Mouse (Mus musculus) hindbrain, embryonic 15.5 days (tissue): ENCODE results near the gene Mink1. TPM values are rescaled to one million over a fixed set of nuclear protein-coding genes. Genes with fewer than 3 reads are reported as not detected.
A peak's percentile ranks its signal among the peaks of the same experiment; 100 is the strongest.
"Not testable (repeated sequence)": the region's sequence is repeated elsewhere in the genome, so short reads cannot be mapped to it uniquely, and the experiment has no call there.

Source experiments
- ATAC-seq: fragments of 200-750 bp; cut with Nextera tagmentation; 2 replicates; pipeline ENCODE4 v1.8.0; 2017; ENCODE audit warnings: low read depth, moderate number of reproducible peaks, moderate TSS enrichment; ENCODE audit not compliant: low FRiP score
- H3K27ac ChIP-seq: fragments of 300-500 bp; sonication (generic); replicated peaks from 2 replicates; pipeline ENCODE4 v1.5.1; 2015; ENCODE audit warnings: mild to moderate bottlenecking, inconsistent platforms
- H3K27me3 ChIP-seq: fragments of 300-500 bp; sonication (generic); 2 replicates; pipeline ENCODE4 v1.6.1; 2015; ENCODE audit warnings: control low read depth, inconsistent platforms
- H3K36me3 ChIP-seq: fragments of 300-500 bp; sonication (generic); 2 replicates; pipeline ENCODE4 v1.6.1; 2015; ENCODE audit warnings: control low read depth, inconsistent platforms
- H3K4me1 ChIP-seq: fragments of 300-500 bp; sonication (generic); replicated peaks from 2 replicates; pipeline ENCODE4 v1.6.1; 2015; ENCODE audit warnings: control low read depth, inconsistent platforms
- H3K4me2 ChIP-seq: fragments of 300-500 bp; sonication (generic); 2 replicates; pipeline ENCODE4 v1.6.1; 2015; ENCODE audit warnings: moderate library complexity, mild to moderate bottlenecking, inconsistent platforms
- H3K4me3 ChIP-seq: fragments of 300-500 bp; sonication (generic); 2 replicates; pipeline ENCODE4 v1.5.1; 2015; ENCODE audit warnings: mild to moderate bottlenecking, inconsistent platforms
- H3K9ac ChIP-seq: fragments of 300-500 bp; sonication (generic); 2 replicates; pipeline ENCODE4 v1.6.1; 2015; ENCODE audit warnings: inconsistent platforms
- H3K9me3 ChIP-seq: fragments of 300-500 bp; sonication (generic); 2 replicates; pipeline ENCODE4 v1.6.1; 2016; ENCODE audit warnings: control low read depth, inconsistent platforms
- WGBS: fragments of 180-500 bp; shearing (Covaris S2); methylation state at CpG from one replicate; pipeline ENCODE4 v1.1.7; 2015; 5-methylcytosine and 5-hydroxymethylcytosine counted together
- polyA plus RNA-seq: library from polyadenylated mRNA; unstranded; fragments of >200 nt; fragmentation: Nextera tagmentation; extraction: Ambion mirVana; gene quantifications from 2 replicates; pipeline ENCODE4 v1.2.1, GENCODE M21; 2015

The Mink1 gene
- polyA plus RNA-seq, 1 experiment from 2014 or later: 20.5 TPM

GRCm38 (mm10) chr11:70561937-70562286 is 769 bp upstream of the Mink1 start:
- Histone ChIP-seq H3K36me3 (0 out of 2 replicates have a peak, but pooled peaks cover under 1% of the 10 kb centered on the region), H3K27ac (peak overlapping the region; percentile 89), H3K4me1 (peaks cover 40% of the 10 kb centered on the region), H3K27me3 (no peaks in the 10 kb centered on the region), H3K4me2 (peak overlapping the region; percentile 93), H3K9ac (peak overlapping the region; percentile 54), H3K4me3 (peak overlapping the region; percentile 99), H3K9me3 (no peaks in the 10 kb centered on the region)
- WGBS: 2% methylated on average over 2 of the region's 2 CpGs
- ATAC-seq: no peak; the same call in 1 of the 2 replicates

GRCm38 (mm10) chr11:70562995-70563469 is 351 bp downstream of the Mink1 start:
- Histone ChIP-seq H3K9me3 (no peaks in the 10 kb centered on the region), H3K36me3 (no peaks in the 10 kb centered on the region), H3K4me3 (peak overlapping the region; percentile 99), H3K4me2 (peak overlapping the region; percentile 93), H3K27ac (peak overlapping the region; percentile 89), H3K27me3 (no peaks in the 10 kb centered on the region), H3K9ac (peak overlapping the region; percentile 95), H3K4me1 (peaks cover 42% of the 10 kb centered on the region)
- WGBS: 1% methylated on average over 14 of the region's 31 CpGs
- ATAC-seq: peak; percentile 36; the same call in 1 of the 2 replicates

- peak overlapping the region; percentile 89 for H3K27ac ChIP-seq
Measured at GRCm38 (mm10) chr11:70563470-70564275, 992 bp downstream of the Mink1 start.

DNA sequence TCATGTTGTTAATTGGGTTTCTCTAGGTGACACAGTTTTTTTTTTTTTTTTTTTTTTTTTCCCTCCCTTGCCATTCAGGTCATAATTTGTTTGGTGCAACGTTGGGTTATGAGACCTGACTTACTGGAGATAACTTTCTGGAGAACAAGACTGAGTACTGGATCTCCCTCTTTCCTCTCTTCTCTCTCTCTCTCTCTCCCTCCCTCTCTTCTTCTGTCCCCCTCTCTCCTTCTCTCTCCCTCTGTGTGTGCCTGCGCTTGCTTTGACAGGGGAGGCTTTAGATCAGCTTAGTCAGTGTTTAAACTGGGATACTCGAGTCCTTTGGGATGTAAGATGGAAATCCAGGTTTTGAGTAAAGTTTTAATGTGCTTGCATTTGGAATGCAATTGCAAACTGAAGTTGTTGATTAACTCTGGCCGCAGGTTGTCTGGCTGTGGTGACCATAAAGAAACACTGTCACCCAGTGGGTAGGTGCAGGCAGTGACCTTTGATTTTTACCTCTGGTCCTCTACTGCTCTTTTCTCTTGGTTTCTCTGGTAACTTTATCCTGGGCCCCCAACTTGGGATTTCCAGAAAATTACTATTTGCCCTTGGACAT is 1.7 kb downstream of the Mink1 start:
- no peak overlapping the region for H3K27ac ChIP-seq
- H3K9ac ChIP-seq: peak overlapping the region; percentile 95
- no peaks in the 10 kb centered on the region for H3K9me3 ChIP-seq
- 43% methylated on average over 4 of the region's 4 CpGs for WGBS
- ATAC-seq: no peak
- H3K36me3 ChIP-seq: no peaks in the 10 kb centered on the region
- H3K4me2 ChIP-seq: peak overlapping the region; percentile 93
- H3K4me1 ChIP-seq: peaks cover 42% of the 10 kb centered on the region
- no peaks in the 10 kb centered on the region for H3K27me3 ChIP-seq
- H3K4me3 ChIP-seq: peak overlapping the region; percentile 99

More at GRCm38 (mm10) chr11:70563470-70564275, 992 bp downstream of the Mink1 start:
- 0 out of 2 replicates have a peak, but pooled peaks have one; percentile 4 for ATAC-seq
- 5% methylated on average over 25 of the region's 25 CpGs for WGBS
- H3K4me3 ChIP-seq: peak overlapping the region; percentile 99
- no peaks in the 10 kb centered on the region for H3K36me3 ChIP-seq
- H3K4me2 ChIP-seq: peak overlapping the region; percentile 93
- H3K4me1 ChIP-seq: peaks cover 42% of the 10 kb centered on the region
- H3K9me3 ChIP-seq: no peaks in the 10 kb centered on the region
- no peaks in the 10 kb centered on the region for H3K27me3 ChIP-seq
- H3K9ac ChIP-seq: peak overlapping the region; percentile 95

DNA sequence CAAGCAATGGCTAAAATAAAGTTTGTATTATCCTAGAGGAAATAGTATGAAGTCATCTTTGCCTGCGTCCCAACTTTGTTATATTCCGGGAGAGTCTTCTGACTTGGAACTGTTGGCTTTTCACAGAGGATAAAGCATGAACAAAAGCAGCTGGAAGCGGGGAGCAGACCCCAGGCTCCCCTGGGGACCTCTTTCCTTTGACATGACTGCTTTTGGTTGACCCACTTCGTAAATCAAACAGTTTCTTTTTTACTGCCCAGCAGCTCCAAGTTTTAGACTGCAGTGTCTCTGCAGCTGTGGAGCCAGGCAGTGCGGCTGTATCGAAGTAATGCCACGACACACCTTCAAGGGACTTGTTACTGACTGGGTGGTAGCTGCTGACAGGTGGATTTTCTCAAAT is 3.9 kb downstream of the Mink1 start:
- Histone ChIP-seq H3K4me3 (no peak overlapping the region), H3K36me3 (no peaks in the 10 kb centered on the region), H3K4me1 (peaks cover 41% of the 10 kb centered on the region), H3K9ac (no peak overlapping the region), H3K27ac (no peak overlapping the region), H3K27me3 (no peaks in the 10 kb centered on the region), H3K4me2 (no peak overlapping the region), H3K9me3 (no peaks in the 10 kb centered on the region)
- WGBS: 52% methylated on average over 7 of the region's 7 CpGs
- ATAC-seq: no peak

DNA sequence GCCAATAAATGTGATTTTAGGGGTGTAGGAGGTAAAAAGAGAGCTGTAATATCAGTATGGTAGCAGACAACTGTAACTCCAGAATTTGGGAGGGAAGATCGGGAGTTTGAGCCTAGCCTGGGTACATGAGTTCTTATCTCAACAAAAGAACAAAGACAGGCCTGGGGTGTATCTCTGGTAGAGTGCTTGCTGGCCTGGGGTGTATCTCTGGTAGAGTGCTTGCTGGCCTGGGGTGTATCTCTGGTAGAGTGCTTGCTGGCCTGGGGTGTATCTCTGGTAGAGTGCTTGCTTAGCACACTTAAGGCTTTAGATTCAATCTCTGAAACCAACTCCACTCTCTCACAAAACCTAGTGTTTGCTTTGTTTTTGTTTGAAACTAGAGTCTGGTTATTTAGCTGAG is 7.9 kb downstream of the Mink1 start:
- ATAC-seq, H3K4me3 ChIP-seq, H3K9me3 ChIP-seq, H3K9ac ChIP-seq, H3K4me2 ChIP-seq, H3K36me3 ChIP-seq, H3K27ac ChIP-seq, H3K27me3 ChIP-seq: not testable (repeated sequence)
- WGBS: 83% methylated on average over 1 of the region's 1 CpGs
- peaks cover 17% of the 10 kb centered on the region for H3K4me1 ChIP-seq

- ATAC-seq: no peak
- Histone ChIP-seq H3K9ac (no peak overlapping the region), H3K4me2 (no peak overlapping the region), H3K27me3 (no peaks in the 10 kb centered on the region), H3K36me3 (no peaks in the 10 kb centered on the region), H3K9me3 (no peaks in the 10 kb centered on the region), H3K4me1 (peaks cover 9% of the 10 kb centered on the region), H3K4me3 (no peak overlapping the region), H3K27ac (no peak overlapping the region)
- 96% methylated on average over 1 of the region's 1 CpGs for WGBS
Measured at GRCm38 (mm10) chr11:70571641-70572040, 9.0 kb downstream of the Mink1 start.

GRCm38 (mm10) chr11:70572348-70572902 is 9.7 kb downstream of the Mink1 start:
- no peak overlapping the region for H3K4me3 ChIP-seq
- H3K9ac ChIP-seq: no peak overlapping the region
- H3K4me2 ChIP-seq: no peak overlapping the region
- no peaks in the 10 kb centered on the region for H3K27me3 ChIP-seq
- H3K9me3 ChIP-seq: no peaks in the 10 kb centered on the region
- 58% methylated on average over 5 of the region's 5 CpGs for WGBS
- no peak for ATAC-seq
- H3K36me3 ChIP-seq: no peaks in the 10 kb centered on the region
- H3K27ac ChIP-seq: no peak overlapping the region
- peaks cover 10% of the 10 kb centered on the region; the same call in 1 of the 2 replicates for H3K4me1 ChIP-seq

DNA sequence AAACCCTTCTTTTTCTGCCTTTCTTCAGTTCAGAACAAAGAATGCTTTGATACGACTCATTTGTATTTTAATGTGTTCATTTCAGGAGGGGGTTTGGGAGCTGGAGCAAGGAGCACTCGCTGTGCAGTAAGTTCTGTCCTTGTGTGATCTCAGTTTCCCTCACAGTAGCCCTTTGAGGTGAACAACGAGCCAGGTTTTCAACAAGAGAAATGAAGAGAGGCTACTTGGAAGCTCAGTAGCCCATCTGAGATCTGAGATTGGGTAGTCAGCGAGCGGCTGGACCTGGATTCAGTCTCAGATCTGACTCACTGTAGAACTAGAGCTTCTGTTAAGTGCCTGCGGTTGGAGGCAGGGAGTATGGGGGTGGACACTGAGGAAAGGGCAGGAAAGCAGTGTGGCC is 11.2 kb downstream of the Mink1 start:
- H3K27ac ChIP-seq: no peak overlapping the region; the same call in 1 of the 2 replicates
- no peak for ATAC-seq

DNA sequence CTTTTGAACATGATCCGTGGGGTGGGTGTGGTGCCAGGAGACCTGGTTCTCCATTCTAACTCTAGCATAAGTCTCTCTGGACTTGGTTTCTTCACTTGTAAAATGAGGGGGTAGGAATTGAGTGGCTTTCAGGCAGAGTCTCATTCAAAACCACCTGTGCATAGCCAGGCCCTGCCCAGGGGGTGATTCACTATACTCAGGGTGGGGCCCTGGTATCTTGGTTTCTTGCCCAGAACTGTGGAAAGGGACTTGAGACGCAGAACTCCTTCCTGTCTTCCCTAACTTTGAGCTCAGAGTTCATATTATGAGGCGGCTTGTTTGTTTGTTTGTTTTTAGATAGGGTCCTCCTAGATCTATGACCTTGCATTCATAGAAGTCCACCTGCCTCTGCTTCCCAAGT is 14.5 kb downstream of the Mink1 start:
- H3K36me3 ChIP-seq: no peaks in the 10 kb centered on the region
- no peak for ATAC-seq
- H3K27ac ChIP-seq: no peak overlapping the region
- H3K9me3 ChIP-seq: no peaks in the 10 kb centered on the region
- H3K4me3 ChIP-seq: no peak overlapping the region
- peaks cover 29% of the 10 kb centered on the region for H3K4me1 ChIP-seq
- no peak overlapping the region for H3K4me2 ChIP-seq
- H3K9ac ChIP-seq: no peak overlapping the region
- WGBS: 78% methylated on average over 3 of the region's 3 CpGs
- no peaks in the 10 kb centered on the region for H3K27me3 ChIP-seq

More for the DNA sequence above, 11.2 kb downstream of the Mink1 start:
- Histone ChIP-seq H3K9me3 (no peaks in the 10 kb centered on the region), H3K4me2 (no peak overlapping the region; the same call in 1 of the 2 replicates), H3K27me3 (no peaks in the 10 kb centered on the region), H3K4me1 (peaks cover 23% of the 10 kb centered on the region), H3K4me3 (no peak overlapping the region), H3K36me3 (no peaks in the 10 kb centered on the region), H3K9ac (no peak overlapping the region)
- WGBS: 52% methylated on average over 6 of the region's 6 CpGs

- ATAC-seq: no peak
- WGBS: 90% methylated on average over 6 of the region's 6 CpGs
- H3K27me3 ChIP-seq: no peaks in the 10 kb centered on the region
- H3K4me2 ChIP-seq: no peak overlapping the region
- peaks cover 43% of the 10 kb centered on the region for H3K4me1 ChIP-seq
- no peak overlapping the region for H3K9ac ChIP-seq
- H3K36me3 ChIP-seq: no peaks in the 10 kb centered on the region
- no peaks in the 10 kb centered on the region for H3K9me3 ChIP-seq
- H3K27ac ChIP-seq: no peak overlapping the region
- no peak overlapping the region for H3K4me3 ChIP-seq
Measured at GRCm38 (mm10) chr11:70578962-70579361, 16.3 kb downstream of the Mink1 start.
